Mouse (Mus musculus): ENCODE results near the gene Erp44. TPM values are rescaled to one million over a fixed set of nuclear protein-coding genes. Genes with fewer than 3 reads are reported as not detected.

Erp44 gene
- total RNA-seq, 2 experiments from 2014 or later: 33.7 to 38.3 TPM

- no peak for DNase-seq (ENCODE audit: extremely low spot score in 1 of 2, low spot score in 2 of 2)
- intact Hi-C loops (cut with DNase I): loop anchor here (5.0 kb wide), 1 partner anchor 51 kb away; the partner anchor contains the start of genes Erp44 and Invs
- Histone ChIP-seq H3K27ac (no peak overlapping the region), H3K4me3 (no peak overlapping the region)
- no peak for TF ChIP-seq CTCF (IDR thresholded peaks at IDR 0.05)
Measured at GRCm38 (mm10) chr4:48226800-48227199, 52.6 kb downstream of the Erp44 start.

GRCm38 (mm10) chr4:48225604-48226003 lies 53.8 kb downstream of the Erp44 start:
- intact Hi-C loops (cut with DNase I): loop anchor here (1.0 to 5.0 kb wide), 2 partner anchors 52 to 156 kb away; partner anchors contain the start of genes Erp44 and Invs
- TF ChIP-seq CTCF (IDR thresholded peaks at IDR 0.05): no peak
- DNase-seq (ENCODE audit: extremely low spot score in 1 of 2, low spot score in 2 of 2): no peak
- Histone ChIP-seq H3K4me3 (no peak overlapping the region), H3K27ac (no peak overlapping the region)

GRCm38 (mm10) chr4:48225173-48225572 lies 54.2 kb downstream of the Erp44 start:
- intact Hi-C loops (cut with DNase I): loop anchor here (1.0 to 5.0 kb wide), 2 partner anchors 52 to 156 kb away; partner anchors contain the start of genes Erp44 and Invs
- DNase-seq (ENCODE audit: extremely low spot score in 1 of 2, low spot score in 2 of 2): peak; percentile 40 to 67
- peak; percentile 94 for TF ChIP-seq CTCF (IDR thresholded peaks at IDR 0.05)
- H3K27ac ChIP-seq: no peak overlapping the region
- no peak overlapping the region for H3K4me3 ChIP-seq

- Histone ChIP-seq H3K27ac (no peak overlapping the region), H3K4me3 (no peak overlapping the region)
- intact Hi-C loops (cut with DNase I): no loop called here
- no peak for TF ChIP-seq CTCF (IDR thresholded peaks at IDR 0.05)
- DNase-seq (ENCODE audit: extremely low spot score in 1 of 2, low spot score in 2 of 2): no peak
Measured at GRCm38 (mm10) chr4:48203564-48203963, 75.8 kb downstream of the Erp44 start.

- DNase-seq (ENCODE audit: extremely low spot score in 1 of 2, low spot score in 2 of 2): no peak
- no peak for TF ChIP-seq CTCF (IDR thresholded peaks at IDR 0.05)
- Histone ChIP-seq H3K4me3 (no peak overlapping the region), H3K27ac (no peak overlapping the region)
- intact Hi-C loops (cut with DNase I): no loop called here
Measured at GRCm38 (mm10) chr4:48198447-48198846, 80.9 kb downstream of the Erp44 start.

- no peak for DNase-seq (ENCODE audit: extremely low spot score in 1 of 2, low spot score in 2 of 2)
- Histone ChIP-seq H3K27ac (no peak overlapping the region), H3K4me3 (no peak overlapping the region)
- TF ChIP-seq CTCF (IDR thresholded peaks at IDR 0.05): peak; percentile 36
- intact Hi-C loops (cut with DNase I): no loop called here
Measured at GRCm38 (mm10) chr4:48197925-48198324, 81.4 kb downstream of the Erp44 start.

GRCm38 (mm10) chr4:48182115-48182806 lies 97.1 kb downstream of the Erp44 start:
- no peak for DNase-seq (ENCODE audit: extremely low spot score in 1 of 2, low spot score in 2 of 2)
- TF ChIP-seq CTCF (IDR thresholded peaks at IDR 0.05): no peak
- H3K27ac ChIP-seq: no peak overlapping the region
- H3K4me3 ChIP-seq: no peak overlapping the region
- intact Hi-C loops (cut with DNase I): no loop called here

GRCm38 (mm10) chr4:48181366-48181765 lies 98.0 kb downstream of the Erp44 start:
- TF ChIP-seq CTCF (IDR thresholded peaks at IDR 0.05): no peak
- DNase-seq (ENCODE audit: extremely low spot score in 1 of 2, low spot score in 2 of 2): no peak
- Histone ChIP-seq H3K27ac (no peak overlapping the region), H3K4me3 (no peak overlapping the region)
- intact Hi-C loops (cut with DNase I): no loop called here

- intact Hi-C loops (cut with DNase I): no loop called here
- no peak for TF ChIP-seq CTCF (IDR thresholded peaks at IDR 0.05)
Measured at GRCm38 (mm10) chr4:48180922-48181321, 98.4 kb downstream of the Erp44 start.

GRCm38 (mm10) chr4:48175666-48176065 lies 103.7 kb downstream of the Erp44 start:
- DNase-seq (ENCODE audit: extremely low spot score in 1 of 2, low spot score in 2 of 2): no peak
- no peak overlapping the region for H3K27ac ChIP-seq
- no peak for TF ChIP-seq CTCF (IDR thresholded peaks at IDR 0.05)
- no peak overlapping the region for H3K4me3 ChIP-seq
- intact Hi-C loops (cut with DNase I): no loop called here

More at GRCm38 (mm10) chr4:48180922-48181321, 98.4 kb downstream of the Erp44 start:
- DNase-seq (ENCODE audit: extremely low spot score in 1 of 2, low spot score in 2 of 2): no peak
- H3K27ac ChIP-seq: no peak overlapping the region
- H3K4me3 ChIP-seq: no peak overlapping the region

GRCm38 (mm10) chr4:48163851-48164250 lies 115.5 kb downstream of the Erp44 start:
- Histone ChIP-seq H3K4me3 (no peak overlapping the region), H3K27ac (no peak overlapping the region)
- TF ChIP-seq CTCF (IDR thresholded peaks at IDR 0.05): no peak
- no peak for DNase-seq (ENCODE audit: extremely low spot score in 1 of 2, low spot score in 2 of 2)
- intact Hi-C loops (cut with DNase I): no loop called here

GRCm38 (mm10) chr4:48160386-48160785 lies 119.0 kb downstream of the Erp44 start:
- Histone ChIP-seq H3K4me3 (no peak overlapping the region), H3K27ac (no peak overlapping the region)
- DNase-seq (ENCODE audit: extremely low spot score in 1 of 2, low spot score in 2 of 2): no peak
- no peak for TF ChIP-seq CTCF (IDR thresholded peaks at IDR 0.05)
- intact Hi-C loops (cut with DNase I): no loop called here

- TF ChIP-seq CTCF (IDR thresholded peaks at IDR 0.05): no peak
- DNase-seq (ENCODE audit: extremely low spot score in 1 of 2, low spot score in 2 of 2): no peak
- intact Hi-C loops (cut with DNase I): no loop called here
- H3K4me3 ChIP-seq: no peak overlapping the region
- no peak overlapping the region for H3K27ac ChIP-seq
Measured at GRCm38 (mm10) chr4:48155864-48156263, 123.5 kb downstream of the Erp44 start.
